Mouse (Mus musculus): ENCODE results near the gene Gm42517. TPM values are rescaled to one million over a fixed set of nuclear protein-coding genes. Genes with fewer than 3 reads are reported as not detected.

The Gm42517 gene
- polyA plus RNA-seq, 2 experiments = 0.45 to 0.52 TPM

DNA sequence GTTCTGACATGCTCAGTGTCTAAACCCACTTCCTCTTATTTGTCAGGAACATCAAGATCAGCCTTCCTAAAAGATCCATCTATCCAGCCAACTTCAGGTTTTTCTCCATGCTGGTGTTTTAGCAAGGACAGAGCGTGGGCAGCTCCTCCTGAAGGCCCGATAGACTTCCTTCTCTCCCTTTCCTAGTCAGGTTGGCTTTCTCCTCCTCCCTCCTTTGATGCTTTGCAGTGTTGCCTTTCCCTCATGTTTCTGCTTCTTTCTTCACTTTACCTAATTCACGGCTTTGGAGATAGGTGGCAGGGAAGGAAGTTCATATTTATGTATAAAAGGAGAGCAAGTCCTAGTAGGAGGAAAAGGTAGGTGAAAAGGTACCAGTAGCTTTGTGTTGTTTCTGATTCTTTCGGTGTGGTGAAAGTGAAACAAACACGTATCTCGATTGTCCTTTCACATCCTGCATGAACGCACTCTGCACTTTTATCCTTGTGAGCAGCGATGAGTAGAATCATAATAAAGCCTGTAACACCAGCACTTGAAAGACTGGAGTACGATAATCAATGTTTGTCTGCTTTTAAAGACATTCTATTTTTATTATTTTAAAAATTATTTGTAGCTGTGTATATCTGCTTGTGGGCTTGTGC lies 18.1 kb downstream of the Gm42517 start:
- WGBS = 94% methylated on average over 9 of the region's 9 CpGs
- Histone ChIP-seq H3K27ac (replicated peaks; ENCODE audit: low read depth, low read length) (no peak overlapping the region), H3K9ac (ENCODE audit: low read depth, low read length, severe bottlenecking) (no peak overlapping the region), H3K9me3 (ENCODE audit: control insufficient read depth, low read length) (no peaks in the 10 kb centered on the region), H3K4me2 (replicated peaks; ENCODE audit: low read depth, low read length, severe bottlenecking) (no peak overlapping the region), H3K4me3 (replicated peaks; ENCODE audit: low read length) (no peak overlapping the region), H3K36me3 (ENCODE audit: control insufficient read depth, insufficient read depth, low read length) (peaks cover 17% of the 10 kb centered on the region; the same call in 1 of the 2 replicates), H3K4me1 (ENCODE audit: control insufficient read depth, insufficient read depth, low read length) (no peaks in the 10 kb centered on the region), H3K27me3 (ENCODE audit: control insufficient read depth, insufficient read depth, low read length) (no peaks in the 10 kb centered on the region)
- no peak for TF ChIP-seq POLR2A (IDR thresholded peaks at IDR 0.05; ENCODE audit: borderline replicate concordance, extremely low read depth, insufficient read depth, insufficient read length)
- DNase-seq (ENCODE audit: low spot score) (no peak), ATAC-seq (ENCODE audit: low FRiP score, low read depth) (no peak)

DNA sequence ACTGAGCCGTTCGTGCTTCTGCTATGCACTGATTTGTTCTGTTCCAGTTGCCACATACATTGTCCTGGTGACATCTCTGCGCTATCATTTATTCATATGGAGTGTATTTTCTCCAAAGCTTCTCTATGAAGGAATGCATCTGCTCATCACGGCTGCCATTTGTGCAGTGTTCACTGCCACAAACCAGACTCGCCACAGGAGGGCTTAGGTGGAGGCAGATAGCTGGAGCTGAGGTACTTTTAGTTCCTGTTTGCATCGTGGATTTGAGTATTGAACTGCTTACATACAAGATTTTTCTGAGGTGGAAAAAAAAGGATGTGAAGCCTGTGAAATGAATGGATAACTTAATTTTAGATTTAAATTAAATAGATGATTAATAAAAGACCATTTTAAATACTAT lies 19.9 kb downstream of the Gm42517 start:
- H3K9me3 ChIP-seq (ENCODE audit: control insufficient read depth, low read length) = no peaks in the 10 kb centered on the region
- DNase-seq (ENCODE audit: low spot score) = no peak
- peaks cover 19% of the 10 kb centered on the region; the same call in 1 of the 2 replicates for H3K36me3 ChIP-seq (ENCODE audit: control insufficient read depth, insufficient read depth, low read length)
- no peaks in the 10 kb centered on the region for H3K4me1 ChIP-seq (ENCODE audit: control insufficient read depth, insufficient read depth, low read length)
- no peaks in the 10 kb centered on the region for H3K27me3 ChIP-seq (ENCODE audit: control insufficient read depth, insufficient read depth, low read length)
- no peak overlapping the region for H3K4me3 ChIP-seq (replicated peaks; ENCODE audit: low read length)
- 65% methylated on average over 6 of the region's 6 CpGs for WGBS
- H3K4me2 ChIP-seq (replicated peaks; ENCODE audit: low read depth, low read length, severe bottlenecking) = no peak overlapping the region
- no peak for TF ChIP-seq POLR2A (IDR thresholded peaks at IDR 0.05; ENCODE audit: borderline replicate concordance, extremely low read depth, insufficient read depth, insufficient read length)
- no peak overlapping the region for H3K27ac ChIP-seq (replicated peaks; ENCODE audit: low read depth, low read length)
- no peak for ATAC-seq (ENCODE audit: low FRiP score, low read depth)
- H3K9ac ChIP-seq (ENCODE audit: low read depth, low read length, severe bottlenecking) = no peak overlapping the region

DNA sequence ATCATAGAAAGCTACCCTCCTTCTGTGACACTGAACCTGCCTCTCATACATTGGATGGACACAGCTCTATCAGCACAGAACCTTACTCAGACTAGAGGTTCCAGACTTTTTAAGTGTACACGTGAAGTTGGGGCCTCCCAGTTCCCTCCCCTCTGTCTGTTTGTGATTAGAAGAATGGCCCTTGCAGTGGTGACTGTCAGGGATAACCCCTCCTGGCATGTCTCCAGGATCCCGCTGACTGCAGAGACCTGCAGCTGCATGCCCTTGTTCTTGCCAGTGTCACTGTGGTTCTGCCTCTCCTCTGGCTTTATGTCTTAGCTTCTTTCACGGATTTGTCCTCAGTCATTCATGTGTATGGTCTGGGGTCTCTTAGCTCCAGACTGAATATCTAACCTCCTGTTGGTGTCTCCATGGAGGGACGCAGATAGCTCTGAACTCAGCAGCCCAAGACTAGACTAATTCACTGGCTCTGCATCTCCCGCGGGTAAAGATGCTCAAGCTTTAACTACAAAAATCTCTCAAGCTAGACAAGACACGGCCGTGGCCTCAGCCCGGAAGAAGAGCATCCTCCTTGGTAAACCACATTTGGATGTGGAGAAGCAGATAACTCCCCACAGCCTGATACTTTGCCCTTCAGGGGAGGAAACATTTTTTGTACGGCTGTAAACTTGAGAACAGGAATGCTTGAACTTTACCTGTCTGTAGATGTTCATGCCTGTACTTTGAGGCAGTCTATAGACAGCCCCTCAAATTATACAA lies 22.2 kb downstream of the Gm42517 start:
- no peak for DNase-seq (ENCODE audit: low spot score)
- no peak overlapping the region for H3K27ac ChIP-seq (replicated peaks; ENCODE audit: low read depth, low read length)
- ATAC-seq (ENCODE audit: low FRiP score, low read depth) = no peak
- H3K4me2 ChIP-seq (replicated peaks; ENCODE audit: low read depth, low read length, severe bottlenecking) = no peak overlapping the region
- no peaks in the 10 kb centered on the region for H3K4me1 ChIP-seq (ENCODE audit: control insufficient read depth, insufficient read depth, low read length)
- WGBS = 88% methylated on average over 10 of the region's 10 CpGs
- peaks cover 23% of the 10 kb centered on the region; the same call in 1 of the 2 replicates for H3K36me3 ChIP-seq (ENCODE audit: control insufficient read depth, insufficient read depth, low read length)
- TF ChIP-seq POLR2A (IDR thresholded peaks at IDR 0.05; ENCODE audit: borderline replicate concordance, extremely low read depth, insufficient read depth, insufficient read length) = no peak
- no peaks in the 10 kb centered on the region for H3K9me3 ChIP-seq (ENCODE audit: control insufficient read depth, low read length)
- H3K27me3 ChIP-seq (ENCODE audit: control insufficient read depth, insufficient read depth, low read length) = no peaks in the 10 kb centered on the region
- no peak overlapping the region for H3K4me3 ChIP-seq (replicated peaks; ENCODE audit: low read length)
- H3K9ac ChIP-seq (ENCODE audit: low read depth, low read length, severe bottlenecking) = no peak overlapping the region

DNA sequence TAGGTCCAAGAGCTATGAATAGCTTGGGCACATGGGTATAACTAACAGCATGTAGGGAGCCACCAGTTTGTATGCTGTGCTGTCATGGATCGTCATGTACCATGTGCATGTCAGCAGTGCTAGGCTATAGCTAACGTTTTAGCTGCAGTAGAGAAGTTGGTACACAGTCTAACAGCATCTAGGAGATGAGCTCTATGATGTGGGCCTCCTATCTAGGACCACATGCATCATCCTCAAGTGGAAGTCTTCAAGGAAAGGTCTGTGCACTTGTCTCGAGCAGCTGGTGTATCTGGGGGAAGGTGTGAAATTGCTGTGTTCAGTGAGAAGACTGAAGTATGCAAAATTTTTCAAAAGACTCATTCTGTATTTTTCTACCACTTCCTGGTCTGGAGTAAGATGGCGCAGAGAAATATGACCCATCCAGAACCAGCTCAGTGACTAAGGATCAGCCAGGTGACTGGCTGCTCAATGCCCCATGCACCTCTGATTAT lies 24.0 kb downstream of the Gm42517 start:
- ATAC-seq (ENCODE audit: low FRiP score, low read depth) (no peak), DNase-seq (ENCODE audit: low spot score) (no peak)
- WGBS = 86% methylated on average over 4 of the region's 4 CpGs
- no peaks in the 10 kb centered on the region for H3K9me3 ChIP-seq (ENCODE audit: control insufficient read depth, low read length)
- no peak overlapping the region for H3K4me3 ChIP-seq (replicated peaks; ENCODE audit: low read length)
- no peak overlapping the region for H3K9ac ChIP-seq (ENCODE audit: low read depth, low read length, severe bottlenecking)
- no peak for TF ChIP-seq POLR2A (IDR thresholded peaks at IDR 0.05; ENCODE audit: borderline replicate concordance, extremely low read depth, insufficient read depth, insufficient read length)
- peaks cover 15% of the 10 kb centered on the region for H3K36me3 ChIP-seq (ENCODE audit: control insufficient read depth, insufficient read depth, low read length)
- H3K27ac ChIP-seq (replicated peaks; ENCODE audit: low read depth, low read length) = no peak overlapping the region
- no peaks in the 10 kb centered on the region for H3K4me1 ChIP-seq (ENCODE audit: control insufficient read depth, insufficient read depth, low read length)
- H3K27me3 ChIP-seq (ENCODE audit: control insufficient read depth, insufficient read depth, low read length) = no peaks in the 10 kb centered on the region
- H3K4me2 ChIP-seq (replicated peaks; ENCODE audit: low read depth, low read length, severe bottlenecking) = no peak overlapping the region

DNA sequence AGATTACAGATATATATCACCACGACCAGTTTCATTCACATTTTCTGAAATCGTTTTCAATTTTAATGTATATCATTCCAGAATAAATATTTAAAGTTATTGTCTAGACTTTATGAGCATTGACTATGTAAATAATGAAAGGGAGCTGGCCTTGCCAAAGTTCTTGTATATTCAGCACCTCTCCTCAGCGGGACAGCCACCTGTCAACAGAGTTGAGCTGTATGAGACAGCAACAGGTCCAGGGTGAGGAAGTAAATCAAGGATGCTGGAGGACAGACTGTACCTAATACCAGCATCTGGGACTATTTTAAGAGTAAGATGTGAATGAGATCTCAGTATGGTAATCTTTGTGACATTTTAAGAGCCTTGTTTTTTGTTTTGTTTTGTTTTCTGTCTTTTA lies 29.7 kb downstream of the Gm42517 start:
- H3K4me3 ChIP-seq (replicated peaks; ENCODE audit: low read length) = no peak overlapping the region
- H3K9me3 ChIP-seq (ENCODE audit: control insufficient read depth, low read length) = no peaks in the 10 kb centered on the region
- peaks cover 21% of the 10 kb centered on the region for H3K36me3 ChIP-seq (ENCODE audit: control insufficient read depth, insufficient read depth, low read length)
- no peaks in the 10 kb centered on the region for H3K4me1 ChIP-seq (ENCODE audit: control insufficient read depth, insufficient read depth, low read length)
- ATAC-seq (ENCODE audit: low FRiP score, low read depth) = no peak
- H3K27me3 ChIP-seq (ENCODE audit: control insufficient read depth, insufficient read depth, low read length) = no peaks in the 10 kb centered on the region
- 86% methylated on average over 3 of the region's 3 CpGs for WGBS
- H3K27ac ChIP-seq (replicated peaks; ENCODE audit: low read depth, low read length) = no peak overlapping the region
- TF ChIP-seq POLR2A (IDR thresholded peaks at IDR 0.05; ENCODE audit: borderline replicate concordance, extremely low read depth, insufficient read depth, insufficient read length) = no peak
- no peak overlapping the region for H3K4me2 ChIP-seq (replicated peaks; ENCODE audit: low read depth, low read length, severe bottlenecking)
- DNase-seq (ENCODE audit: low spot score) = no peak
- no peak overlapping the region for H3K9ac ChIP-seq (ENCODE audit: low read depth, low read length, severe bottlenecking)

Measured in limb, embryonic 14.5 days (tissue).